Mouse (Mus musculus) G1E (cell line): Measurements from ENCODE around the gene Olfr558.

ENCODE experiments used
- CTCF ChIP-seq: IDR thresholded peaks from 2 replicates; pipeline ENCODE4 v1.5.1; 2012; ENCODE audit warnings: low read depth, low read length, inconsistent platforms, mixed read lengths
- GATA1 ChIP-seq: IDR thresholded peaks from 2 replicates; pipeline ENCODE4 v1.6.1; 2012; ENCODE audit warnings: borderline replicate concordance, low read length, inconsistent platforms, mixed read lengths
- GATA2 ChIP-seq: IDR thresholded peaks from 2 replicates; pipeline ENCODE4 v1.6.1; 2012; ENCODE audit warnings: low read depth, low read length, inconsistent platforms, borderline replicate concordance
- POLR2AphosphoS5 ChIP-seq: IDR thresholded peaks from 2 replicates; pipeline ENCODE4 v1.6.1; 2012; ENCODE audit warnings: low read depth, low read length, inconsistent platforms; ENCODE audit not compliant: insufficient replicate concordance
- TAL1 ChIP-seq: conservative IDR thresholded peaks from 2 replicates; pipeline ENCODE4 v1.6.1; 2012; ENCODE audit warnings: low read depth, low read length, inconsistent platforms, mixed read lengths

GRCm38 (mm10) chr7:102676225-102676624, 25.8 kb upstream of the Olfr558 start:
- no peak for TF ChIP-seq CTCF
- TF ChIP-seq GATA1, result no peak
- TF ChIP-seq POLR2AphosphoS5, result no peak
- TF ChIP-seq GATA2, result no peak
- TF ChIP-seq TAL1, result no peak
